Mouse (Mus musculus): Measurements from ENCODE around the gene Grm4.

- TF ChIP-seq EP300 (IDR thresholded peaks at IDR 0.05; ENCODE audit: low read depth), result no peak
- TF ChIP-seq CTCF (IDR thresholded peaks at IDR 0.05; ENCODE audit: low read depth), result no peak
Measured at GRCm38 (mm10) chr17:27442538-27443113, 78.6 kb downstream of the Grm4 start.

Data from liver, embryonic 14.5 days (tissue).